Mouse (Mus musculus) liver, embryonic 14.5 days (tissue): Measurements from ENCODE around the gene Frem3. TPM values are rescaled to one million over a fixed set of nuclear protein-coding genes. Genes with fewer than 3 reads are reported as not detected.

ENCODE experiments used
- ATAC-seq: fragments of 200-750 bp; cut with Nextera tagmentation; 2 replicates; pipeline ENCODE4 v1.8.0; 2017; ENCODE audit warnings: moderate number of reproducible peaks, mild to moderate bottlenecking, moderate library complexity; ENCODE audit not compliant: insufficient read depth
- DNase-seq, 3 experiments: peaks; one replicate each; pipeline ENCODE4 v3.0.0-alpha.2; 2012 to 2013; ENCODE audit warnings: low read depth in 3 of 3, low spot score in 3 of 3
- H3K27ac ChIP-seq: fragments of 300-500 bp; sonication (generic); 2 replicates; pipeline ENCODE4 v1.5.1; 2014; ENCODE audit warnings: moderate library complexity, mild to moderate bottlenecking, control low read depth, inconsistent platforms
- H3K27me3 ChIP-seq: fragments of 300-500 bp; sonication (generic); 2 replicates; pipeline ENCODE4 v1.6.1; 2014; ENCODE audit warnings: mild to moderate bottlenecking, low read length, moderate library complexity; ENCODE audit not compliant: control insufficient read depth, insufficient read depth
- H3K36me3 ChIP-seq: fragments of 300-500 bp; sonication (generic); replicated peaks from 2 replicates; pipeline ENCODE4 v1.6.1; 2014; ENCODE audit warnings: low read depth; ENCODE audit not compliant: control insufficient read depth, insufficient read depth
- H3K4me1 ChIP-seq, 2 experiments: fragments of 200-500 bp in 1 of 2; fragments of 300-500 bp in 1 of 2; sonication (generic) in 1 of 2; replicated peaks; 2 replicates each; pipeline ENCODE4 v1.6.1; 2012 to 2014; ENCODE audit warnings: antibody characterized with exemption in 1 of 2, inconsistent platforms in 1 of 2, low read length in 1 of 2; ENCODE audit not compliant: control insufficient read depth in 2 of 2, insufficient read depth in 2 of 2
- H3K4me2 ChIP-seq: fragments of 300-500 bp; sonication (generic); 2 replicates; pipeline ENCODE4 v1.6.1; 2014; ENCODE audit warnings: low read depth, mild to moderate bottlenecking, control low read depth, moderate library complexity
- H3K4me3 ChIP-seq, 2 experiments: fragments of 200-500 bp in 1 of 2; fragments of 300-500 bp in 1 of 2; sonication (generic) in 1 of 2; 2 replicates each; pipeline ENCODE4 v1.5.1; 2012 to 2014; ENCODE audit warnings: low read depth in 2 of 2, low read length in 2 of 2, mild to moderate bottlenecking in 2 of 2, control low read depth in 1 of 2, inconsistent platforms in 1 of 2, moderate library complexity in 1 of 2; ENCODE audit not compliant: insufficient read depth in 1 of 2
- H3K9ac ChIP-seq: fragments of 300-500 bp; sonication (generic); replicated peaks from 2 replicates; pipeline ENCODE4 v1.6.1; 2014; ENCODE audit warnings: mild to moderate bottlenecking, control low read depth, moderate library complexity
- H3K9me3 ChIP-seq: fragments of 300-500 bp; sonication (generic); 2 replicates; pipeline ENCODE4 v1.6.1; 2016; ENCODE audit warnings: low read length, mixed read lengths; ENCODE audit not compliant: control insufficient read depth
- CTCF ChIP-seq: IDR thresholded peaks from 2 replicates; pipeline ENCODE4 v1.5.1; 2016; ENCODE audit warnings: antibody characterized with exemption, low read depth, control low read depth
- EP300 ChIP-seq: IDR thresholded peaks from 2 replicates; pipeline ENCODE4 v1.6.1; 2016; ENCODE audit warnings: antibody characterized with exemption, low read depth
- WGBS: fragments of 180-500 bp; shearing (Covaris S2); extraction: QIAGEN DNeasy Blood & Tissue Kit; methylation state at CpG from one replicate; pipeline ENCODE4 v1.1.7; 2014; ENCODE audit not compliant: insufficient replicate concordance; 5-methylcytosine and 5-hydroxymethylcytosine counted together
- polyA plus RNA-seq, 2 experiments: library from polyadenylated mRNA; depleted of rRNA in 1 of 2; stranded (reverse) in 1 of 2; unstranded in 1 of 2; fragments of >200 nt; fragmentation: Nextera tagmentation in 1 of 2; extraction: Ambion mirVana in 1 of 2; gene quantifications; 2 replicates each; pipeline versions ENCODE4 v1.2.1 to v1.2.3; 2012 to 2014

Gene Frem3
- polyA plus RNA-seq, 2 experiments: 0.09 to 0.13 TPM

DNA sequence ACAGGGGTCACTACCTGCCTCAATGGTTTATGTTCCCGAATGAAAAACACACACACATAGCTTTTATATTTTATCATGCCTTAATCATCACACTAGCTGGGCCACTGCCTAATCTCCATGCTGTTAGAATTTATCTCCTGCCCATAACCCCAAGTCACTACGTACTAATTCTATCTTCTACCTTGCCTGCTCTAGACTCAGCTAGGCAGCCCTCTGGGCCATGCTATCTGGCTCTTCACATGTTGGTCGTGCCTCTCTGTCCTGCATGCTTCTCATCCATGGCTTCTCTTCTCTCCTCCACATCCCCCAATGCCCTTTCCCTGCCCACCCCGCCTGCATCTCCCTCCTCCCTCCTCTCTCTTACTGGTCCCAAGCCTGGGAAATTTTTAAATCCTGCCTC, 9.0 kb upstream of the Frem3 start:
- H3K27ac ChIP-seq: no peak overlapping the region
- no peak for ATAC-seq
- H3K4me2 ChIP-seq: no peak overlapping the region
- no peaks in the 10 kb centered on the region for H3K9me3 ChIP-seq
- H3K36me3 ChIP-seq: no peaks in the 10 kb centered on the region
- WGBS: 44% methylated on average over 4 of the region's 4 CpGs
- TF ChIP-seq EP300: no peak
- TF ChIP-seq CTCF: no peak
- H3K27me3 ChIP-seq: no peaks in the 10 kb centered on the region
- no peak for DNase-seq
- H3K9ac ChIP-seq: no peak overlapping the region
- H3K4me3 ChIP-seq: no peak overlapping the region
- no peaks in the 10 kb centered on the region for H3K4me1 ChIP-seq

GRCm38 (mm10) chr8:80607082-80607481, 3.8 kb upstream of the Frem3 start:
- H3K9me3 ChIP-seq: no peaks in the 10 kb centered on the region
- no peak overlapping the region for H3K9ac ChIP-seq
- peaks cover 20% of the 10 kb centered on the region for H3K27me3 ChIP-seq
- 26% methylated on average over 4 of the region's 4 CpGs for whole genome bisulfite sequencing
- H3K27ac ChIP-seq: no peak overlapping the region
- H3K36me3 ChIP-seq: no peaks in the 10 kb centered on the region
- H3K4me1 ChIP-seq: no peaks in the 10 kb centered on the region
- DNase-seq (no peak), ATAC-seq (no peak)
- TF ChIP-seq CTCF (no peak), EP300 (no peak)
- H3K4me2 ChIP-seq: no peak overlapping the region
- no peak overlapping the region for H3K4me3 ChIP-seq

DNA sequence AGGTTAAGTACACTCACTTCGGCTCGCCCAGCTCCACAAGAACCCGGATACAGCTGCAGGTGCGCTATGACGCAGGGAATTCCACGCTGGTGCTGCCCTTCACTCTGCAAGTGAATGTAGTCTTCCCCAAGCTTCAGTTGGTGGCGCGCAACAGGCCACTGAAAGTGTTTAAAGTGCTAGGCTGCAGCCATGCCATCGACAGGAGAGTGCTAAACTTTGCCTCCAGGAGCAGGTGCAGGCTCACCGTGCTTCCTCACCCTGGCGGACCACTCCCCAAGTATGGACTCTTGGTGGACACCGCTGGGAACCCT, 516 bp downstream of the Frem3 start:
- Histone ChIP-seq H3K27ac (no peak overlapping the region), H3K27me3 (peaks cover 26% of the 10 kb centered on the region), H3K4me3 (no peak overlapping the region), H3K36me3 (no peaks in the 10 kb centered on the region), H3K9ac (no peak overlapping the region), H3K9me3 (no peaks in the 10 kb centered on the region), H3K4me2 (no peak overlapping the region), H3K4me1 (no peaks in the 10 kb centered on the region)
- TF ChIP-seq EP300: no peak
- TF ChIP-seq CTCF: no peak
- WGBS: 10% methylated on average over 12 of the region's 12 CpGs
- ATAC-seq: no peak
- DNase-seq: no peak

DNA sequence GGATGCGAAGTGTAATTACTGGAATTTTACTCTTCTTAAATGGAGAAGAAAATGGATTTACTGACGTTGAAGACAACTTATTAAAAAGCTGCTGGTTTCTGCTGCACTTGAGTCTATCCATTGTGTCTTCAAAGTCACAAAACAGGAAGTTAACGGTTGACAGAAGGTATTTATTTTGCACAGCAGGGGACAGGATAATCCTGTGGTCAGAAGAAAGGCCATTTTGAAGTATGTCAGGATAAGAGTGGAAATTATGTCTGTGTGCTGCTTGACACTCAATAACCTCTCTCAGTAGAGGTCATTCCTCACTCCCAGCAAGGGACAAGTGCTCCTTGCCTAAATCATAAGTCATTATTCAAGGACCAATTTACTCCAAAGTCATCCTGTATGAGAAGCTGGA, 8.9 kb downstream of the Frem3 start:
- no peaks in the 10 kb centered on the region for H3K9me3 ChIP-seq
- H3K4me1 ChIP-seq: no peaks in the 10 kb centered on the region
- ATAC-seq: no peak
- no peak overlapping the region for H3K4me2 ChIP-seq
- no peak for DNase-seq
- H3K4me3 ChIP-seq: no peak overlapping the region
- no peaks in the 10 kb centered on the region for H3K27me3 ChIP-seq
- H3K9ac ChIP-seq: no peak overlapping the region
- no peaks in the 10 kb centered on the region for H3K36me3 ChIP-seq
- 39% methylated on average over 3 of the region's 3 CpGs for WGBS
- TF ChIP-seq CTCF: no peak
- TF ChIP-seq EP300: no peak
- H3K27ac ChIP-seq: no peak overlapping the region

DNA sequence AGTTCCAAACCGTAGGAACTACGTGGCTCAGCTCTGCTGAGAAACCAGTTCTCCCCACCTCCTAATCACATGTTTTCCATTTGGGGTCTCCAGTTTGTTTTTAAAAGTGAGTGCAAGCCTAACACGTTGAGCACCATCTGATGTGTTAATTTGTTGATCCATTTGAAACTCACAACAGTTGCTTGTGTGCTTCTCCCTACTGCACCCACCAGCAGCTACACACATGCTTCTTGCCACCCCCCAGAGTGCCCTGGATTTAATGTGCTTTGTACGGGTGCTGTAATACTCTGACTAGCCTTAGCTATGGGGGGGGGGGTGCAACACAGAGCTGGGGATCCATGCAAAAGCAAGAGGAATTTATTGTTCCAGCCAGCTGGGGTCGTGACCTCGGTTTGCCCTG, 36.5 kb downstream of the Frem3 start:
- H3K27me3 ChIP-seq: no peaks in the 10 kb centered on the region
- no peak for TF ChIP-seq EP300
- no peak for TF ChIP-seq CTCF
- ATAC-seq: no peak
- H3K4me2 ChIP-seq: no peak overlapping the region
- no peak overlapping the region for H3K27ac ChIP-seq
- H3K9me3 ChIP-seq: no peaks in the 10 kb centered on the region
- H3K4me3 ChIP-seq: no peak overlapping the region
- H3K4me1 ChIP-seq: no peaks in the 10 kb centered on the region
- DNase-seq: no peak
- H3K9ac ChIP-seq: no peak overlapping the region
- H3K36me3 ChIP-seq: no peaks in the 10 kb centered on the region
- 58% methylated on average over 6 of the region's 6 CpGs for WGBS

GRCm38 (mm10) chr8:80657639-80658038, 46.8 kb downstream of the Frem3 start:
- TF ChIP-seq EP300: 0 out of 2 replicates have a peak, but pooled peaks have one; percentile 35
- no peak for TF ChIP-seq CTCF
- peaks cover 17 to 31% of the 10 kb centered on the region in 2 experiments for H3K4me1 ChIP-seq
- H3K9ac ChIP-seq: no peak overlapping the region
- H3K4me2 ChIP-seq: no peak overlapping the region
- 9% methylated on average over 4 of the region's 4 CpGs for WGBS
- H3K4me3 ChIP-seq: no peak overlapping the region
- no peak for DNase-seq
- H3K27me3 ChIP-seq: no peaks in the 10 kb centered on the region
- H3K9me3 ChIP-seq: no peaks in the 10 kb centered on the region
- H3K36me3 ChIP-seq: no peaks in the 10 kb centered on the region
- peak; percentile 46 for ATAC-seq
- H3K27ac ChIP-seq: no peak overlapping the region
